Mouse (Mus musculus) cortical plate, adult 2 months (tissue): ENCODE results near the gene Lnx1.

Experiments used
- CTCF ChIP-seq: fragments of 200-500 bp; IDR thresholded peaks from 2 replicates; pipeline ENCODE4 v1.5.1; 2011; ENCODE audit warnings: mild to moderate bottlenecking, control low read depth, low read length; ENCODE audit not compliant: insufficient read depth; ENCODE audit errors: extremely low read depth
- POLR2A ChIP-seq: fragments of 200-500 bp; IDR thresholded peaks from 2 replicates; pipeline ENCODE4 v1.6.1; 2011; ENCODE audit warnings: mild to moderate bottlenecking, low read length, control low read depth; ENCODE audit not compliant: insufficient read depth; ENCODE audit errors: extremely low read depth

GRCm38 (mm10) chr5:74688822-74689221 is 13.9 kb downstream of the Lnx1 start:
- TF ChIP-seq CTCF (no peak), POLR2A (no peak)
